Mouse (Mus musculus): ENCODE measurements around the gene Maged2. TPM values are rescaled to one million over a fixed set of nuclear protein-coding genes. Genes with fewer than 3 reads are reported as not detected.

The Maged2 gene
- polyA plus RNA-seq, 1 experiment from 2014 or later, result 614 TPM

Other genes with a start within 250 kb of the Maged2 start
- gene Pfkfb1, start 226.1 kb downstream of the Maged2 start, polyA plus RNA-seq (2015; fragmentation: Nextera tagmentation; extraction: Ambion mirVana), result 4.4 and 4.5 TPM in 2 replicates
- gene Apex2, start 224.5 kb downstream of the Maged2 start, polyA plus RNA-seq (2015; fragmentation: Nextera tagmentation; extraction: Ambion mirVana), result 16.9 and 18.7 TPM in 2 replicates
- 21.5 and 22.6 TPM in 2 replicates for gene Tro, start 156.8 kb downstream of the Maged2 start, polyA plus RNA-seq (2015; fragmentation: Nextera tagmentation; extraction: Ambion mirVana)
- 27.6 and 27.9 TPM in 2 replicates for gene Gnl3l, start 203.0 kb upstream of the Maged2 start, polyA plus RNA-seq (2015; fragmentation: Nextera tagmentation; extraction: Ambion mirVana)
- gene Fgd1, start 231.8 kb upstream of the Maged2 start, polyA plus RNA-seq (2015; fragmentation: Nextera tagmentation; extraction: Ambion mirVana), result 11.2 and 12.5 TPM in 2 replicates